Mouse (Mus musculus): ENCODE measurements around the gene Tshr.

DNA sequence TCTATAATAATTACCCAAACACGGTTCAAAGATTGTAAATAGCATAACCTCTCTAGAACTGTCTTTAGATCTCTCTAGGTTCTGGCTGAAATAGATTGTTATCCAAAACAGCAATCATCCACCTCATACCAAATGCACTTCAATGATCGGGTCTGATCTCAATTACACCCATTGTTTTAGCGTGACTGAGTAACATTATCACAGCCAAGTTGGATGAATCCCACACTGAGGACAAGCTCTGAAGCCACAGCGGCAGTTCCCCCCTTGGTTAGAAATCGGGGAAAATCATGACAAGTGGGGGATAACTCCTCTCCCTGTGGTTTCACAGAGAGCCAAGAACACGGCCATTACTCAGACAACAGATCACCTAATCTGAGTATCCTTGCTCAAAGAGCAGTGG is 129.6 kb downstream of the Tshr start:
- TF ChIP-seq GATA1 (IDR thresholded peaks at IDR 0.05; ENCODE audit: low read length) (no peak), TAL1 (IDR thresholded peaks at IDR 0.05; ENCODE audit: low read length) (no peak)

Data from erythroblast, embryonic 14.5 days (primary cell).